Mouse (Mus musculus) ovary, adult 18-20 months (tissue): ENCODE data around the gene Gins2.

Experiments used
- DNase-seq: peaks from one replicate; pipeline ENCODE4 v3.0.0; 2022; ENCODE audit warnings: low spot score, mixed read lengths

Gins2 gene

GRCm38 (mm10) chr8:120548313-120548761 lies 40.8 kb downstream of the Gins2 start:
- DNase-seq, result no peak

- DNase-seq, result no peak
Observed at GRCm38 (mm10) chr8:120547562-120547961, 41.5 kb downstream of the Gins2 start.

GRCm38 (mm10) chr8:120544155-120544554 lies 44.9 kb downstream of the Gins2 start:
- no peak for DNase-seq

GRCm38 (mm10) chr8:120543416-120544055 lies 45.6 kb downstream of the Gins2 start:
- DNase-seq, result no peak

GRCm38 (mm10) chr8:120542995-120543394 lies 46.1 kb downstream of the Gins2 start:
- no peak for DNase-seq

- no peak for DNase-seq
Observed at GRCm38 (mm10) chr8:120539775-120540625, 49.1 kb downstream of the Gins2 start.

- DNase-seq, result no peak
Observed at GRCm38 (mm10) chr8:120539381-120539774, 49.7 kb downstream of the Gins2 start.

- peak; percentile 58 for DNase-seq
Observed at GRCm38 (mm10) chr8:120538397-120539240, 50.5 kb downstream of the Gins2 start.

GRCm38 (mm10) chr8:120537818-120538396 lies 51.2 kb downstream of the Gins2 start:
- DNase-seq, result no peak

- peak; percentile 66 for DNase-seq
Observed at GRCm38 (mm10) chr8:120537207-120537817, 51.8 kb downstream of the Gins2 start.

- DNase-seq, result no peak
Observed at GRCm38 (mm10) chr8:120536306-120537206, 52.5 kb downstream of the Gins2 start.

- no peak for DNase-seq
Observed at GRCm38 (mm10) chr8:120535452-120536305, 53.4 kb downstream of the Gins2 start.

GRCm38 (mm10) chr8:120534504-120535368 lies 54.4 kb downstream of the Gins2 start:
- peak; percentile 67 for DNase-seq

GRCm38 (mm10) chr8:120534080-120534479 lies 55.0 kb downstream of the Gins2 start:
- no peak for DNase-seq

GRCm38 (mm10) chr8:120533380-120533779 lies 55.7 kb downstream of the Gins2 start:
- no peak for DNase-seq

GRCm38 (mm10) chr8:120532517-120533215 lies 56.4 kb downstream of the Gins2 start:
- no peak for DNase-seq

GRCm38 (mm10) chr8:120531775-120532516 lies 57.2 kb downstream of the Gins2 start:
- no peak for DNase-seq
